Mouse (Mus musculus): ENCODE measurements around the gene Bcl2.

The Bcl2 gene

DNA sequence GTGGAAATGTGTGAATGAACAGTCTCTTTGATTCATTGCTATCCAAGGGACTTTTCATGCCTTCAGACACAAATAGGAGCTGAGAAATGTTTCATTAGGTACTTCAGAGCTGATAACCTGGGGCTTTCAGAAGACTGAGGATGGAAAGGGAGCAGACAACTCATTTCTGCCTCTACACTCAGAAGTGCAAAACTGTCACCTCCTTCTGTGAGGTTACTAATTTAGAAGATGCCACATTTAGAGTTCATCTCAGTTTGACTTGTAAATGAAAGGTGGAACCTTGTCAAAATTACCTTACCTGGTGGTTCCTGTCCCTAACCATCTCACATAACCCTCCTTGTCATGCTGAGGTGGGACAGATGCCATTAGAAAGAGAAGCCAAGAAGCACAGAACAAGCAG lies 128.7 kb downstream of the Bcl2 start:
- no peak for DNase-seq (ENCODE audit: extremely low spot score)

GRCm38 (mm10) chr1:106584824-106585223 lies 129.2 kb downstream of the Bcl2 start:
- DNase-seq (ENCODE audit: extremely low spot score), result no peak

GRCm38 (mm10) chr1:106584273-106584672 lies 129.8 kb downstream of the Bcl2 start:
- no peak for DNase-seq (ENCODE audit: extremely low spot score)

- no peak for DNase-seq (ENCODE audit: extremely low spot score)
These were observed 130.5 kb downstream of the Bcl2 start for GRCm38 (mm10) chr1:106583245-106584241.

DNA sequence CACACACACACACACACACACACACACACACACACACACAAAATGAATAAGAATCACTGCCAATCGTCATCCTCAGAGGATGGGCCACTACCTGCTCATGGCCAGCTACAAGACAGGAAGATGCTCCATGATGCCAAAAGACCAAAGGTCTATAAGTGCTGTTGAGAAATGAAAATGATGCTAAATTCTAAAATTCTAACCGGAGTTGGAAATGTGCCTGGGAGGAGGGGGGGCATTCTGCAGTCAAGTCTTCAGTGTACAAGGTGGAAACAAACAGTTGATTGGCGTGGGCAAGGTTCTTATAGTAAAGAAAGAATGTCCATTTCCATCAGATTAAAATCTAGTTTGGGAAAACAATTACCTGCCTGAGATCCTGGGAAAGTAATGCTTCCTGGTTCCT lies 131.3 kb downstream of the Bcl2 start:
- DNase-seq (ENCODE audit: extremely low spot score), result no peak

- no peak for DNase-seq (ENCODE audit: extremely low spot score)
These were observed 132.3 kb downstream of the Bcl2 start for GRCm38 (mm10) chr1:106581812-106582211.

DNA sequence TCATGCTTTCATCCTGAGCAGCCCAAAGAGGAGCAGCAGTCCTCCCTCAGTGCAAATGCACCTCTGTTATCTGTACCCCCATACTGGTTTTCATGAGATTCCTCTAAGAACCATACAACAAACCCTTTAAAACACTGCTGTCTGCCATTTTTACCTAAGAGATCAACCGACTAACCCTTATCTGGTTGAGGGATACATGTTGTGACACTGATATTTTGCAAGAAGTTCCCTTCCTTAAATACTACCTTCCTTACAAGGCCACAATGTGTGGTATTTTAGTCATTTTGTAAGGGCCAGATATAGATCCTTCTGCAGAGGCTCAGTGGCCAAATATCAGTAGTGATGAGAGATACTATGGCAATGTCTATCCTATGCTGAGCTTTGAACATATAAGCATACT lies 134.3 kb downstream of the Bcl2 start:
- no peak for DNase-seq (ENCODE audit: extremely low spot score)

GRCm38 (mm10) chr1:106572506-106572905 lies 141.6 kb downstream of the Bcl2 start:
- no peak for DNase-seq (ENCODE audit: extremely low spot score)

GRCm38 (mm10) chr1:106570870-106571269 lies 143.2 kb downstream of the Bcl2 start:
- DNase-seq (ENCODE audit: extremely low spot score), result no peak

DNA sequence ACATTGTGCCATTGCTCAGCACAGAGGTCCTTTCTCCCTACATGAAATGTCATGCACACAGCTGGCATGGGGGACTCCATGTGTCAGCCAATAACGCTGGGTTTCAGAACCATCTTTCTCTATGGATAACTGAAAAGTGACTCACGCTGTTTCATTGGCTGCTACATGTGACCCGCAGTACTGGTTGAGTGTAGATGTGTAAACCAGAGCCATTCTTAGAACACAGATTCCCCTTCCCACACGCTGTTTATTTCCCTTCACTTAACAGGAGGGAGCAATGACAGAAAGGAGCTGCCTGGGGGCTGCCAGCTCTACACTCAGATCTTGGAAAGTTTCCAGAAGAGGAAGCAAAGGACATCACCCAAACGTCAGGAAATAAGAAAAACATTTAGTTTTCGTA lies 143.7 kb downstream of the Bcl2 start:
- DNase-seq (ENCODE audit: extremely low spot score), result no peak

- DNase-seq (ENCODE audit: extremely low spot score), result no peak
These were observed 144.4 kb downstream of the Bcl2 start for GRCm38 (mm10) chr1:106569674-106570073.

DNA sequence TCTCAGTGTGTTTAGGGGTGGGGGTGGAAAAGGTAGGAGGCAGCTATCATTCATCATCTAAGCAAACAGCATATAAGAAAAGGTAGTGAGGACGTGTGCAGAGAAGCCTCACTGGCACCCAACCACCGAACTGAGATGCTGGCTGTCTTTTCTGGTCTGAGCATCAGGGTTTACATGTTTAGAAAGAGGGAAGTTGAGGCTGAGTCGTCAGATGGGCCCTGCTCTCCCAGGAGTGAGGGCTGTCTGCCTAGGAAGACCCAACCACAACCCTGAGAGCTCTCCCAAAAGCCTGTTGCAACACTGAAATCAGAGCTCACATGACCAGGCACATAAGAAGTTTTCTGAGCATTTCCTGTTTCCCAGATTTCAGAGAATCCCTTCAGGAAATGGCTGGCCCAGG lies 145.2 kb downstream of the Bcl2 start:
- no peak for DNase-seq (ENCODE audit: extremely low spot score)

- no peak for DNase-seq (ENCODE audit: extremely low spot score)
These were observed 146.6 kb downstream of the Bcl2 start for GRCm38 (mm10) chr1:106567506-106567905.

GRCm38 (mm10) chr1:106566120-106567086 lies 147.7 kb downstream of the Bcl2 start:
- DNase-seq (ENCODE audit: extremely low spot score), result no peak

- no peak for DNase-seq (ENCODE audit: extremely low spot score)
These were observed 148.8 kb downstream of the Bcl2 start for GRCm38 (mm10) chr1:106565238-106565637.

DNA sequence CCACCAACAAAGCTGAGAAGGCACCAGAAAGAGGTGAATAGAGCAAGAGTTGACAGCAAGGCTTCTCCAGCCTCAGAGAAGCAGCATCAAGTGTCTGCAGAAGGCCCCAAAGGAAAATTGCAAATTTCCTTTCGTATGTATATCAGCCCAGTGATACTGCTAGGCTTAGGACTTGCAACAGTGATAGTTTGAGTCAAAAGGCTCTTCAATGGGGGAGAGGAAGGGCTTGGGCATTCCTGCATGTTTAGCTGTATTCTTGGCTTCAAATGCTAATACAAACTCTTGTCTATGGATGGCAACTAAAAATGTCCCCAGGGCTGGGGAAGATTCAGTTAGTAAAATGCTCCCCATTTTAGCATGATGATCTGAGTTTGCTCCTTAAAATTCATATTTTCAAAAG lies 149.6 kb downstream of the Bcl2 start:
- DNase-seq (ENCODE audit: extremely low spot score), result no peak

- no peak for DNase-seq (ENCODE audit: extremely low spot score)
These were observed 151.3 kb downstream of the Bcl2 start for GRCm38 (mm10) chr1:106562751-106563150.

- no peak for DNase-seq (ENCODE audit: extremely low spot score)
These were observed 152.9 kb downstream of the Bcl2 start for GRCm38 (mm10) chr1:106561085-106561760.

DNA sequence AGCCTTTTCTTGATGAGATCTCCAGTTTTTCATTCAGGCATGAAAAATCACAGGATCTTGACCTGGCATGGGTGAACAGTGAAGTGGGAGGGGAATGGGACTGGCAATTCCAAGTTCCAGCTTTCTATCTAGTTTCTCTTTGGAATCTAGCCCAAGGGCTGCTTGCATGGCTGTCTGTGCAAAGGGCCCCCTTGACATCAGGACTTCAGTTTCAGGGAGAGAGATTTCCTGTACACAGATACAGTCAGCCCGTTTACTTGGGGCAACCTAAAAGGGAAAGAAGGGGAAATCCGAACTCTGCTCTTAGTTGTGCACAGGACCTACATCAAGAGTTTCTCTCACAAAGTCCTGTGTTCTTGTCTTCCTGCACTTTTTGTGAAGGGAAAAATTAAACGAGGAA lies 154.0 kb downstream of the Bcl2 start:
- no peak for DNase-seq (ENCODE audit: extremely low spot score)

DNA sequence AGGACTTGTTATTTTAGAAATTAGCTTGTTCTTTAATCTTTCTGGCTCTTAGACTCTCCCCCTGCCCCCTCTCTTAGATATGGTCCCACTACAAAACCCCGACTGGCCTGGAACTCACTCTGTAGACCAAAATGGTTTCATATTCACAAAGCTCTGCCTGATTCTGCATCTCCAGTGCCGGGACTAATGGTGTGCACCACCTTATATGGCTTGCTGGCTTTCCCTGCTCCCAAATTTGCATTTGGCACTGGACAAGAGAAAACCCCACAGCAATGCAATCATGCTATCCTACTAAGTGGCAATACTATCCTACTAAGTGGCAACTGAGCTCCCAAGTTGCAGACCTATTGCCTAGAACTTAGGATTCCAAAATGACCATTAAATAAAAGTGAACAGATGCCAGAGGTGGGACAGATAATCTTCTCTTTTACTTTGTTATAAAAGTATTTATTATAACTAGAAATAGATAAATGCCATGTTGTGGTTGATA lies 154.9 kb downstream of the Bcl2 start:
- DNase-seq (ENCODE audit: extremely low spot score), result no peak

DNA sequence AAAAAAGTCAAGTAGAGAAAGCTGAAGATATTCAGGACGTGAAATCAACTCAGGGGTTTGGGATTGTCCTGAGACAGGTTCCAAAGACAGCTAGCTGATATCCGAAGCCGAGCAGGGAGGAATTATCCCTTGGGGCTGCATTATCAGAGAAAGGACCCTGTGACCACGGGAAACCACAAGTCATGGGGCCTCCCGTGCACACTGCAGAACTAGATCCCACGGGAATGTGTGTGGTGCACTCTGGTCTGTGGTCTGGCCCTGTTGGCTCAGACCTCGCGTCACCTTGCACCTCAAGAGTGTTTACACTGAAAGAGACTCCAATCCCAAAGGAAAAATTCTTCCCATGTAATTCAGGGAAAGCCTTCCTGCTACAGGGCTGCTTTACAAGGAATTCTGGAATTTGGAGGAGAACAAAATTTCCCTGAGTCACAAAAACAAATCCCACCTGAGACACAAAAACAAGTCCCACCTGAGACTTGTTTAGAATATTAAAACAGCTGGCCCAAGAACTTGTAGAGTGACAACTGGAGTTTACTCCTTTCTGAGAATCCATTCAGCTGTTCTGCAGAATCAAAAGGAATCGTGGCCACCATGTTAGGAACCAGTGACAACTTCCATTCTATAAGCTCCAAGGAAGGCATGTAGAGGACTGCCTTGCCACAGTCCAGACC lies 158.4 kb downstream of the Bcl2 start:
- DNase-seq (ENCODE audit: extremely low spot score), result no peak

All from embryo, embryonic 9.5 days (tissue).